Mouse (Mus musculus): ENCODE results near the gene Ntng2. TPM values are rescaled to one million over a fixed set of nuclear protein-coding genes. Genes with fewer than 3 reads are reported as not detected.

The Ntng2 gene
- total RNA-seq, 1 experiment, result 0.40 TPM

GRCm38 (mm10) chr2:29191216-29192215 is 61.3 kb downstream of the Ntng2 start:
- in situ Hi-C loops (cut with MboI; ENCODE audit: low sequenced_read_pairs in 2 of 2, unreplicated experiment in 2 of 2), result no loop called here
- Histone ChIP-seq H3K27ac (ENCODE audit: insufficient read depth, low read depth, low read length, poor library complexity, severe bottlenecking) (no peak overlapping the region), H3K4me1 (ENCODE audit: control insufficient read depth in 2 of 2, insufficient read depth in 2 of 2, low read length in 2 of 2, poor library complexity in 1 of 2) (peaks cover 0 to 8% of the 10 kb centered on the region in 2 experiments; a peak in 1 of 4 replicates), H3K9ac (ENCODE audit: insufficient read depth, low read depth, low read length, poor library complexity, severe bottlenecking) (no peak overlapping the region), H3K36me3 (ENCODE audit: control insufficient read depth, insufficient read depth, low read length, poor library complexity, severe bottlenecking) (no peaks in the 10 kb centered on the region), H3K9me3 (ENCODE audit: control insufficient read depth, insufficient read depth, low read depth, low read length) (no peaks in the 10 kb centered on the region), H3K4me3 (ENCODE audit: insufficient read depth in 1 of 2, low read depth in 1 of 2, low read length in 2 of 2, poor library complexity in 1 of 2, severe bottlenecking in 1 of 2) (no peak overlapping the region)
- no peak for DNase-seq (ENCODE audit: low read depth, low spot score)
- TF ChIP-seq CHD2 (IDR thresholded peaks at IDR 0.05; ENCODE audit: low read depth, low read length) (no peak), ZNF384 (IDR thresholded peaks at IDR 0.05; ENCODE audit: low read depth, low read length) (no peak)

GRCm38 (mm10) chr2:29190392-29190791 is 62.4 kb downstream of the Ntng2 start:
- no peaks in the 10 kb centered on the region for H3K9me3 ChIP-seq (ENCODE audit: control insufficient read depth, insufficient read depth, low read depth, low read length)
- H3K4me3 ChIP-seq (ENCODE audit: insufficient read depth in 1 of 2, low read depth in 1 of 2, low read length in 2 of 2, poor library complexity in 1 of 2, severe bottlenecking in 1 of 2), result no peak overlapping the region
- H3K9ac ChIP-seq (ENCODE audit: insufficient read depth, low read depth, low read length, poor library complexity, severe bottlenecking), result no peak overlapping the region
- TF ChIP-seq CHD2 (IDR thresholded peaks at IDR 0.05; ENCODE audit: low read depth, low read length), result no peak
- TF ChIP-seq ZC3H11A (IDR thresholded peaks at IDR 0.05; ENCODE audit: borderline replicate concordance, low read depth, low read length), result no peak
- TF ChIP-seq MAFK (IDR thresholded peaks at IDR 0.05; ENCODE audit: insufficient read depth, low read depth, low read length), result no peak
- TF ChIP-seq ZNF384 (IDR thresholded peaks at IDR 0.05; ENCODE audit: low read depth, low read length), result no peak
- TF ChIP-seq HCFC1 (IDR thresholded peaks at IDR 0.05; ENCODE audit: borderline replicate concordance, insufficient read depth, low read length), result no peak
- peaks cover 0 to 4% of the 10 kb centered on the region in 2 experiments; a peak in 1 of 4 replicates for H3K4me1 ChIP-seq (ENCODE audit: control insufficient read depth in 2 of 2, insufficient read depth in 2 of 2, low read length in 2 of 2, poor library complexity in 1 of 2)
- in situ Hi-C loops (cut with MboI; ENCODE audit: low sequenced_read_pairs in 2 of 2, unreplicated experiment in 2 of 2), result no loop called here
- DNase-seq (ENCODE audit: low read depth, low spot score), result no peak
- H3K27ac ChIP-seq (ENCODE audit: insufficient read depth, low read depth, low read length, poor library complexity, severe bottlenecking), result no peak overlapping the region
- no peaks in the 10 kb centered on the region for H3K36me3 ChIP-seq (ENCODE audit: control insufficient read depth, insufficient read depth, low read length, poor library complexity, severe bottlenecking)

GRCm38 (mm10) chr2:29186209-29186608 is 66.6 kb downstream of the Ntng2 start:
- DNase-seq (ENCODE audit: low read depth, low spot score), result no peak
- H3K27ac ChIP-seq (ENCODE audit: insufficient read depth, low read depth, low read length, poor library complexity, severe bottlenecking), result no peak overlapping the region
- peaks cover 3% of the 10 kb centered on the region; the same call in 1 of the 2 replicates for H3K36me3 ChIP-seq (ENCODE audit: control insufficient read depth, insufficient read depth, low read length, poor library complexity, severe bottlenecking)
- no peak overlapping the region for H3K4me3 ChIP-seq (ENCODE audit: insufficient read depth in 1 of 2, low read depth in 1 of 2, low read length in 2 of 2, poor library complexity in 1 of 2, severe bottlenecking in 1 of 2)
- no peaks in the 10 kb centered on the region for H3K4me1 ChIP-seq (ENCODE audit: control insufficient read depth in 2 of 2, insufficient read depth in 2 of 2, low read length in 2 of 2, poor library complexity in 1 of 2)
- TF ChIP-seq MAFK (IDR thresholded peaks at IDR 0.05; ENCODE audit: insufficient read depth, low read depth, low read length), result no peak
- no peak for TF ChIP-seq ZNF384 (IDR thresholded peaks at IDR 0.05; ENCODE audit: low read depth, low read length)
- no peak for TF ChIP-seq ZC3H11A (IDR thresholded peaks at IDR 0.05; ENCODE audit: borderline replicate concordance, low read depth, low read length)
- no peak for TF ChIP-seq HCFC1 (IDR thresholded peaks at IDR 0.05; ENCODE audit: borderline replicate concordance, insufficient read depth, low read length)
- no peak for TF ChIP-seq CHD2 (IDR thresholded peaks at IDR 0.05; ENCODE audit: low read depth, low read length)
- in situ Hi-C loops (cut with MboI; ENCODE audit: low sequenced_read_pairs in 2 of 2, unreplicated experiment in 2 of 2), result no loop called here
- no peak overlapping the region for H3K9ac ChIP-seq (ENCODE audit: insufficient read depth, low read depth, low read length, poor library complexity, severe bottlenecking)
- H3K9me3 ChIP-seq (ENCODE audit: control insufficient read depth, insufficient read depth, low read depth, low read length), result no peaks in the 10 kb centered on the region

GRCm38 (mm10) chr2:29183266-29183924 is 69.4 kb downstream of the Ntng2 start:
- Histone ChIP-seq H3K27ac (ENCODE audit: insufficient read depth, low read depth, low read length, poor library complexity, severe bottlenecking) (no peak overlapping the region), H3K9ac (ENCODE audit: insufficient read depth, low read depth, low read length, poor library complexity, severe bottlenecking) (no peak overlapping the region), H3K4me1 (ENCODE audit: control insufficient read depth in 2 of 2, insufficient read depth in 2 of 2, low read length in 2 of 2, poor library complexity in 1 of 2) (no peaks in the 10 kb centered on the region), H3K4me3 (ENCODE audit: insufficient read depth in 1 of 2, low read depth in 1 of 2, low read length in 2 of 2, poor library complexity in 1 of 2, severe bottlenecking in 1 of 2) (no peak overlapping the region), H3K36me3 (ENCODE audit: control insufficient read depth, insufficient read depth, low read length, poor library complexity, severe bottlenecking) (peaks cover 22% of the 10 kb centered on the region), H3K9me3 (ENCODE audit: control insufficient read depth, insufficient read depth, low read depth, low read length) (no peaks in the 10 kb centered on the region)
- no peak for DNase-seq (ENCODE audit: low read depth, low spot score)
- TF ChIP-seq MAFK (IDR thresholded peaks at IDR 0.05; ENCODE audit: insufficient read depth, low read depth, low read length), result no peak
- no peak for TF ChIP-seq CHD2 (IDR thresholded peaks at IDR 0.05; ENCODE audit: low read depth, low read length)
- no peak for TF ChIP-seq HCFC1 (IDR thresholded peaks at IDR 0.05; ENCODE audit: borderline replicate concordance, insufficient read depth, low read length)
- no peak for TF ChIP-seq ZC3H11A (IDR thresholded peaks at IDR 0.05; ENCODE audit: borderline replicate concordance, low read depth, low read length)
- in situ Hi-C loops (cut with MboI; ENCODE audit: low sequenced_read_pairs in 2 of 2, unreplicated experiment in 2 of 2), result no loop called here

All from ES-E14 (cell line).